Mouse (Mus musculus) embryonic fibroblast, embryonic 13.5 days (primary cell): Measurements from ENCODE around the gene Gal3st2c.

Experiments
- CTCF ChIP-seq: IDR thresholded peaks from 2 replicates; pipeline ENCODE4 v1.5.1; 2011; ENCODE audit warnings: mild to moderate bottlenecking, control low read depth, low read length, moderate library complexity, borderline replicate concordance; ENCODE audit not compliant: insufficient read depth
- POLR2A ChIP-seq: IDR thresholded peaks from 2 replicates; pipeline ENCODE4 v1.6.1; 2011; ENCODE audit warnings: low read depth, mild to moderate bottlenecking, control low read depth, low read length, moderate library complexity

DNA sequence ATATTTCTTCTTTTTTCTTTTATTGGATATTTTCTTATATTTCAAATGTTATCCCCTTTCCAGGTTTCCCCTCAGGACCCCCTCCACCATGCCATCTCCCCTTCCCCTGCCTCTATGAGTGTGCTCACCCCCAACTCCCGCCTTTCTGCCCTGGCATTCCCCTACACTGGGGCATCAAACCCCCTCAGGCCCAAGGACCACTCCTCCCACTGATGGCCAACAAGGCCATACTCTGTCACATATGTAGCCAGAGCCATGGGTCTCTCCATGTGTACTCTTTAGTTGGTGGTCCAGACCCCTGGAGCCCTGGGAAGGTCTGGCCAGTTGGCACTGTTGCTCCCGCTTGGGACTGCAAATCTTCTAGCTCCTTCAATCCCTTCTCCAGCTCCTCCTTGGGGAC lies 67.1 kb downstream of the Gal3st2c start:
- no peak for TF ChIP-seq CTCF
- TF ChIP-seq POLR2A, result no peak
